Comparison of ENCODE assay signal across 8 mouse cellular contexts in genomic region chr6:125166051-125166751, GRCm38 (mm10). TPM values are rescaled to one million over a fixed set of nuclear protein-coding genes. Genes with fewer than 3 reads are reported as not detected.
DNase-seq lines count a peak whose midpoint lies in the region; ATAC-seq and TF ChIP-seq lines count a peak whose summit lies in the region.

Gapdh (minus strand) TSS chr6:125166467.

- H3K9me3 ChIP-seq in forebrain, embryonic 15.5 days = no peaks in the 10 kb centered on the region
- H3K9me3 ChIP-seq in lung, postnatal 0 days (ENCODE audit: low read length) = no peaks in the 10 kb centered on the region

- H3K9ac ChIP-seq in forebrain, embryonic 15.5 days (replicated peaks) = peak within 1 kb of the TSS; percentile 86
- peak within 1 kb of the TSS; percentile 62 for H3K9ac ChIP-seq in lung, postnatal 0 days (replicated peaks; ENCODE audit: low read depth)

- H3K27ac ChIP-seq in forebrain, embryonic 15.5 days (replicated peaks) = peak within 1 kb of the TSS; percentile 92
- peak within 1 kb of the TSS; percentile 90 for H3K27ac ChIP-seq in lung, postnatal 0 days (ENCODE audit: low read length)

- peak within 1 kb of the TSS; percentile 88 for H3K4me3 ChIP-seq in forebrain, embryonic 15.5 days
- H3K4me3 ChIP-seq in lung, postnatal 0 days (ENCODE audit: low read depth, low read length) = peak within 1 kb of the TSS; percentile 73

- H3K36me3 ChIP-seq in forebrain, embryonic 15.5 days = peaks cover 55% of the 10 kb centered on the region
- H3K36me3 ChIP-seq in lung, postnatal 0 days (ENCODE audit: insufficient read depth, low read length) = no peaks in the 10 kb centered on the region

- WGBS in forebrain, embryonic 15.5 days = under 1% methylated on average over 18 of the region's 18 CpGs
- under 1% methylated on average over 15 of the region's 18 CpGs for WGBS in lung, postnatal 0 days

- peak; percentile 4 for ATAC-seq in frontal cortex, adult (ENCODE audit: low TSS enrichment)
- ATAC-seq in forebrain, embryonic 15.5 days (replicated peaks) = peak; percentile 4; the same call in 1 of the 2 replicates
- peak; percentile 77 for ATAC-seq in lung, postnatal 0 days

- H3K4me1 ChIP-seq in forebrain, embryonic 15.5 days = peaks cover 47% of the 10 kb centered on the region
- H3K4me1 ChIP-seq in lung, postnatal 0 days (ENCODE audit: insufficient read depth, low read depth, low read length) = peaks cover 7% of the 10 kb centered on the region; the same call in 1 of the 2 replicates

- no peak for TF ChIP-seq EP300 in lung, postnatal 0 days (IDR thresholded peaks at IDR 0.05)

- peak within 1 kb of the TSS; percentile 87 for H3K4me2 ChIP-seq in forebrain, embryonic 15.5 days (replicated peaks)
- H3K4me2 ChIP-seq in lung, postnatal 0 days (replicated peaks; ENCODE audit: low read depth, low read length) = peak within 1 kb of the TSS; percentile 97

- H3K27me3 ChIP-seq in forebrain, embryonic 15.5 days = no peaks in the 10 kb centered on the region
- H3K27me3 ChIP-seq in lung, postnatal 0 days (replicated peaks; ENCODE audit: insufficient read depth, low read length) = no peaks in the 10 kb centered on the region

- no peak; the same call in 1 of the 2 replicates for TF ChIP-seq CTCF in lung, postnatal 0 days (IDR thresholded peaks at IDR 0.05)

- no peak for DNase-seq in frontal cortex, postnatal 25 days (ENCODE audit: low spot score in 2 of 2)
- peak; percentile 81 for DNase-seq in cerebellum, adult 11 months
- DNase-seq in heart, postnatal 4 days = peak; percentile 89
- no peak for DNase-seq in layer of hippocampus, adult 8-10 months (ENCODE audit: low spot score in 2 of 2)
- DNase-seq in lung, postnatal 0 days (ENCODE audit: low spot score) = peak; percentile 95
- peak; percentile 82 for DNase-seq in ovary, postnatal 36 days (ENCODE audit: low spot score)

RNA-seq across cellular contexts. Expression of gene Gapdh, which starts in this region (rescaled TPM):
- polyA plus RNA-seq in forebrain, embryonic 15.5 days (2015; fragmentation: Nextera tagmentation; extraction: Ambion mirVana) = 1,461 and 1,493 TPM in 2 replicates
- total RNA-seq in heart, postnatal 4 days (2021) = 1,000 to 10,000 TPM; 3,371 to 3,611 TPM
- 1,000 to 10,000 TPM; 2,500 to 2,996 (median 2,728) TPM for total RNA-seq in layer of hippocampus, adult 8-10 months (2022)
- 381 and 429 TPM in 2 replicates for polyA plus RNA-seq in lung, postnatal 0 days (2015; fragmentation: Nextera tagmentation; extraction: Ambion mirVana)

Comparison
In these comparisons a context has a peak if more than half of its experiments do, and no peak if none do; other contexts are left out.
1. ATAC-seq: peak in every context shown above with its lines; median percentile 77 in lung, postnatal 0 days; 4 in frontal cortex, adult; 4 in forebrain, embryonic 15.5 days.
2. DNase-seq: peak in cerebellum, adult 11 months (single experiment), heart, postnatal 4 days (single experiment), lung, postnatal 0 days (single experiment) and ovary, postnatal 36 days (single experiment); none in frontal cortex, postnatal 25 days (0 of 2) and layer of hippocampus, adult 8-10 months (0 of 2).